Mouse (Mus musculus): ENCODE measurements around the gene 5530401A14Rik. TPM values are rescaled to one million over a fixed set of nuclear protein-coding genes. Genes with fewer than 3 reads are reported as not detected.

Gene 5530401A14Rik
- not detected for polyA plus RNA-seq (2017; shearing (Covaris generic))

DNA sequence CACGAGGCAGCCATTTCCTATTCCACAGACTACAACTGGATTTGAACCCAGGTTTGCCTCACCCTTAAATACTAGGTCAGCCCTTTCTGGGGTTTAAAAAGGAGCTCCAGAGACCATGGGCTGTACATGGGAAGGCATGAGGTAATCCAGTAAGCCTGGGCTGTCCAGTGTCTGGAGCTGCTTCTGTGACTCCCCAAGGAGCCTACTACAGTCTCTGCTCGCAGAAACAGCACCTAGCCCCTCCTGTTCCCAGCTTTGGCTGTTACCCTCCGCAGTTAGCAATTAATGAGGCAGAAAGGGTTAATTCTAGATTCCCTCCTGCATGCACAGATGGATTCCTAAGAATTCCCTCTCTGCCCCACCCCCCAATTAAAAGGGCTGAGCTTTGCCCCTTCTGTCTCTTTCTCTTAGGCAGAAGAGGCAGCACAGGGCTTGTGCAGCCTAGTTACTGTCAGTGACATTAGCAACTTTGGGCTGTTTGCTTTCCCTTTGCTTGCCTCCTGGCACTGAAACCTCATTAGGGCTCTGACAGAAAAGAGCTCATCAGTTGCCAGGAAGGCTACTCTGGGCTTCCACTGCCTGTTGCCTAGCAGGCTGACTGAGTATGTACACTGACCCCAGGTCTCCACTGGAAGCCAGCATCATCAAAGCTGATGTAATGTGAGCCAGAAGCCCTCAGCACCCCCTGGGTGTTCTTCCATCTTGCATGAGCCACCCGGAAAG is at the start of gene 5530401A14Rik:
Gene 5530401A14Rik (plus strand): TSS at position 424 of the 723 bp plus-strand sequence.

Other genes with a start within 250 kb of the 5530401A14Rik start
- 0.06 TPM for gene Asic2, start 107.8 kb downstream of the 5530401A14Rik start, polyA plus RNA-seq (2017; shearing (Covaris generic))
- gene Ccl2, start 174.9 kb downstream of the 5530401A14Rik start, polyA plus RNA-seq (2017; shearing (Covaris generic)): not detected
- not detected for gene Gm17268, start 177.9 kb downstream of the 5530401A14Rik start, polyA plus RNA-seq (2017; shearing (Covaris generic))
- gene Ccl7, start 185.0 kb downstream of the 5530401A14Rik start, polyA plus RNA-seq (2017; shearing (Covaris generic)): not detected
- not detected for gene Ccl11, start 197.2 kb downstream of the 5530401A14Rik start, polyA plus RNA-seq (2017; shearing (Covaris generic))
- gene Ccl12, start 241.2 kb downstream of the 5530401A14Rik start, polyA plus RNA-seq (2017; shearing (Covaris generic)): 1.5 TPM

Measured in CD4-positive, CD25-positive, alpha-beta regulatory T cell (primary cell).